Mouse (Mus musculus) thymus, postnatal 4 days (tissue): ENCODE measurements around the gene Oprm1.

Experiments used
- DNase-seq: peaks from one replicate; pipeline ENCODE4 v3.0.0; 2021

Gene Oprm1

DNA sequence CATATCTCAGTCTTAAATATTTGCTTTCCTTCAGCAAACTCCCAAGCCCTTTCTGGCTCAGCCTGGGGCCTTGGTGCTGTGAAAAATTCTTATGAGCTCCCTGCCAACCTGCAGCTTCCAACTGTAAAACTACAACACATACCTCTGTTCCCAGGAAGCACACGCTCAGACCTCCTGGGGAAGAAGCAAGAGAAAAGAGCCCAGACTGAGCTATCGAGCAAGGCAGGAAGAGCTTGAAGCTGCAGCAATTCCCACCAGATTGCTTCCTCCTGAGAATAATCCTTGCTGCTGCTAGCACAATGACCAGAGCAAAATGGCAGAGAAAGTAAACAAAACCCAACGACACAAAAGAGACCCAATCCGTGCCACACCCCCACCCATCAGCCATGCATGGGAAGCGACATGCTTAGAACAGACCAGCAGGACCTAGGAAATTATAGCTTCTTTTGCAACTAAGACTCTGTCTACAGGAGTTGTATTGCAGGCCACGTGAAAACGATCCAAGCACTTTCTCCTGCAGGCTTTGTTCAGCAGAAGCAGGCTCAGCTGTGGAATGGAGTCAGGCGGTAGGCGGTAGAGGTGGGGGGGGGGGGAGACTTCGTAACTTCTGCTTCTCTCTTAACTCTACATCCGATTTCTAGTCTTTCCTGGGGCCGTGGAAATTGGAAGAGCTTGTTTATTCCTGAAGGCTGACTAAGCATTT, 294.2 kb downstream of the Oprm1 start, which contains the start of gene Ipcef1:
Gene Ipcef1, minus strand, starts transcription at position 164 of the 703 bp plus-strand sequence.
- DNase-seq, result no peak

DNA sequence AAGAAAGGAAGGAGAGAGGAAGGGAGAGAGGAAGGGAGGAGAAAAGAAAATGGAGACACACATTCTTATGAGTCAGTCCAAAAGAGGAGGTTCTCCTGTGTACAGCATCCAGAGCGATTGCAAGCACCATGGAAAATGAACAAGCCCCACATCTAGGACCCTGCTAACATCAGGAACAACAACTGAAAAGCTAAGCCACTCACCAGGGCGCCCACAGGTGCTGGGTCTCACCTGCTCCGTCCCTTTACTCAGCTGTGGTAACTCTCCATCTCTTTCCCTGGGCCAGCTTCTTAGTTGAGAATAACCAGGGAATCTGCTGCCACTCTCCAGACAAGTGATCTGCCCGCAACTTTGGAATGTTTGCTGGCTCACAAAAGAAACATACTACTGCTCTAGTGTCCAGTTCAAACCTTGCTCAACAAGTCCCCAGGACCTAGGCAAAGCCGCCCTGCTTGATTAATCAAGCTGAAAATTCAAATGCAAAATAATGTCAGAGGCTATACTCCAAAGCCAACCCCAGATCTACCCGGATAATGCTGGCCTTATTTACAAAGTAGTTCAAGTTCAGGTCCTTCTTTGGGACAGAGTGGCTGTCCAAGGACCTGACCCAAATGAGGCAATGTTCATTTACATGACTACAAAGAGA, 296.4 kb downstream of the Oprm1 start:
- no peak for DNase-seq

DNA sequence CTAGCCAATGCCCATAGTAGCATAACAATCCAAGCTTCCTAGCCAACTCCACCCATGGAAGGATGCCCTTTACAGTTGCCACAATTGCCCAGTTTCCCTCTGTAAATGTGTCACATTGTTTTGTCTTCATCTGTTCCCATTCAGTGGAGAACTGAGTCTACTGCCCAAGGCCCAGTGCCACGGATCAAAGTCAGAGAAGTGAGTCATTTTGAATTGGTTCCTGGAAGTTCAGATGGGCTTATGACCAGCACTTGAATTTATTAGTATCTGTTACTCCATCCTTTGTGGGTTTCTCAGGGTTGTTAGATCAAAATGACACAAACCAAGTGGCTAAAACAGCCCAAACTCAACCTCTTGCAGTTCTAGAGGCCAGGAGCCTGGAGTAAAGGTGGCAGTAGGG, 299.2 kb downstream of the Oprm1 start:
- DNase-seq, result no peak

DNA sequence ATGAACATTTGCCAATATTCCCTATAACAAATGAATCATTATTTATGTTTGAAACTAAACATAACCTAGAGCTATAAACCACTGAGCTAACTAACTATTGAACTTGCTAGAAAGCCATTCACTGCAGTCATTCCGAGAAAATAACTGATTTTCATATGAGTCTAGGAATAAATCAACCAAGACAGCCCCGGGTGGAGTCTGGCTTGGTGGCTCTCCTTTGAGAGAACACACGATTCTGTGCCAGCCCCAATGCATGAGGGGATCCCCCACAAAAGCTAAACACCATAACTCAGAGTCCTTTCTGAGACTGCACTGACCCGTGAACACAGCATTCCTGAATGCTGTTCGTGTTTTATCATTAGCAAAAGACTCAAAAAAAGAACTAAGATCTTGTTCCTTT, 302.0 kb downstream of the Oprm1 start:
- DNase-seq, result no peak

DNA sequence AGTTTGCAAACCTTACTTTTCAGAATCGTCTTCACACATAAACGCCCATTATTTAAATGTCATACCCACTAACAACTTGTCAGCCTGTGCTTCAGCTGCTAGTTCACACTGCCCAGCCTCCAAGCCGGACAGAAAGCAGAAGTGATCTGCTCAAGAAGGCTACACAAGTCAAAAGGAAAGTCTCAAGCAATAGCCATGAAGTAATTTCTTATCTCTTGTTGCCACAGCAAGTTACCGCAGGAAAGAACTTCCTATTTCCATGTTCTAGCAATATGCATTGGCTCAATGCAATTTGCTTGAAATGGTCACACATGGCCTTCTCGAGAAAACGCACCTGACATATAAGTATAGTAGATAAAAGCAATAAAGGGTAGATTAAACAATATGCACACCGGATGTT, 304.7 kb downstream of the Oprm1 start:
- no peak for DNase-seq

DNA sequence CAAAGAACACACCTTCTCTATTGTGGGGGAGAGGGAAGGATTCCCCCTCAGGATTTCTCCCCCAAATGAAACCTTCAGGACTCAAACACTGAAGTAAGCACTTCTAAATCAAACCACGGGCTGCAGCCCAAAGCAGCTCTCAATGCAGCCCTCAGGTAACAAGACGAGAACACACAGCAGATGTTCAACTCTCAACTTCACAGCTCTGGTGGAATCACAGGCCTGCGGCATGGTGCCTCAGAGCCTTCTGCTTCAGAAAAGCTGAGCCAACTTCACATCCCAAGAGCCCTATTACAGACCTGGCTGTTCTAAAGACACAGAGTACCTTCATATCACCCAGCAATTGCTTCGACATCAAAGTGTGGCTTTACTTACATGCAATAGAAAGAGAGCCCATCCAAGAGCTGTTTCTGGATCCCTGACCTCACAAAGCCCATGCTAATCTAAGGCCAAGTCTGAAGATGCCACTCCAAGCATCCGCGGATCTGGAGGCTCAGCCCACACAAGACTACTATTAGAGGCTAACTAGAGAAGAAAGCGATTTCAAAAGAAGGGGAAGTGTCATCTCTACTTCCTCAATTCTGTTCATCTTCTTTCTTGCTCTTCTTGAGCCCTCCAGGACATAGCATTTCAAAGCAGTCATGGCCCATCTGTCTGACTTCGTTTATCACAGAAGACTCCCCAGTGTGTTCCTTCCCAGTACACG, 305.6 kb downstream of the Oprm1 start:
- no peak for DNase-seq

DNA sequence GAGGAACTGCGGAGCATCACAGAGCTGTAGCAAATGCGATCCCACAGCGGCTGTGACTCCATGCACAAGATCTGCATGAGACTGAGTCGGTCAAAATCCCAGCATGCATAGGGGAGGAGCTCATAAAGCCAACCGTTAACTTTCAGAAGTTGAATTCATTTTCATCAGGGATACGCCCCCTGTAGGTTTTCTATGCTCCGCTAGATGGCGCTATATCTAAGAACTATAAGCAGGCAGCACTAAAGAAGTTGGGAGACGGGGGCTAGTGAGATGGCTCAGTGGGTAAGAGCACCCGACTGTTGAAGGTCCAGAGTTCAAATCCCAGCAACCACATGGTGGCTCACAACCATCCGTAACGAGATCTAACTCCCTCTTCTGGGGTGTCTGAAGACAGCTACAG, 310.3 kb downstream of the Oprm1 start:
- DNase-seq, result peak; percentile 24

DNA sequence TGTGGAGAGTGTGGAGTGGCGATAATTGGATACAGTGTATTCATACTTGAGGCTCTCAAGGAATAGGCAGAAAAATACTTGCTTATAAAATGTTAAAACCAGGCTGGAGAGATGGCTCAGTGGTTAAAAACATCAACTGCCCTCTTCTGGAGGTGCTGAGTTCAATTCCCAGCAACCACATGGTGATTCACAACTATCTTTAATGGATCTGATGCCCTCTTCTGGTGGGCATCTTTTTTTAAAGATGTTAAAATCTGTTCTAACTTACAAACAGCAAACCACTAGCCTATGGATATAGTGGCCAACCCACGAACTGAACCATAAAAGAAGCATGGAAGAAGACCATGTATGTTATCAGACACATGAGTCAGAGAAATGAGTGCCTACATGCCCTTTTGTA, 310.8 kb downstream of the Oprm1 start:
- DNase-seq, result no peak

DNA sequence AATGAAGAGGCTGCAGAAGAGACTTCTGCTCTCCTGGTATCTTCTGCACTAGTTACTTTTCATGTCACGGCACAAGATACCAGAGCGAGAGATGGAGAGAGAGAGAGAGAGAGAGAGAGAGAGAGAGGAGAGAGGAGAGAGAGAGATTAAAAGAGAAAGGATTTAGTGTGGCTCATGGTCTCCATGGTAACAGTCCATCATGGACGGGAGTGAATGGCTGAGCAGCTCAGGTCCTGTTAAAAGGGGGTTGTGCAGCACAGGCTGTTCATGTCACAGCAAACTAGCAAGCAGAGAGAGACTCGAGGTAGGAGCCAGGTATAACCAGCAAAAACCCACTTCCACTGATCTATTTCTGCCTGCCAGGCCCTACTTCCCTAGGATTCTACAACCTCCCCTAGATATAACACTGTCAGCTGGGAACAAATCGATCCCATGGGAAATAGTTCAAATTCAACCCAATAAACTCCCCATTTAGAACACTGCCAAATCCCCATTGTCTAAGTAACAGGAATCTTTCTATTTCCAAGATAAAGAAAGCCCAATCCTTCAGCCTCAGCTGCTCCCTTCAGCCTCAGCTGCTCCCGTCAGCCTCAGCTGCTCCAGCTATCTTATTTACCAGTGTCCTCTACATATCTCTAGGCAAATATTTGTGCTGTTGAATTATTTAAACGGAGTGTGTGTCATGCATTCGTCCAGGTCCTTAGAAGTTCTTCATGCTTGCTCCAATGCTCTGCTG, 312.0 kb downstream of the Oprm1 start:
- DNase-seq, result no peak

DNA sequence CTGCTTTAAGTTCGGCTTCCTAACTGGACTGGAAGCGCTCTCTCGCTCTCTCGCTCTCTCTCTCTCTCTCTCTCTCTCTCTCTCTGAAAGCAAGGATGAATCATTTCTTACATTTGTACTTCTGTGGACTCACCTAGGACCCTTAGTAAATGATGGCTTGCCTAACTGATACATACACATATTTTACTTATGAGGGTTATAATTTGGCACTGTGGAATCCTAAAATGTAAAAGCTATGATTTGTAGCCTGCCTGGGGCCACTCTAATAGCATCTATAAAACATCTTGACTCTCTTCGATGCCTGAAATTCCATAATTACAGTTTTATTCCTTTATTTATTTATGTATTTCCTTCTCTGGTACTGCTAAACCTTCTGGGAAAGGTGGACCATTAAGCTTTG, 312.6 kb downstream of the Oprm1 start:
- DNase-seq, result no peak

DNA sequence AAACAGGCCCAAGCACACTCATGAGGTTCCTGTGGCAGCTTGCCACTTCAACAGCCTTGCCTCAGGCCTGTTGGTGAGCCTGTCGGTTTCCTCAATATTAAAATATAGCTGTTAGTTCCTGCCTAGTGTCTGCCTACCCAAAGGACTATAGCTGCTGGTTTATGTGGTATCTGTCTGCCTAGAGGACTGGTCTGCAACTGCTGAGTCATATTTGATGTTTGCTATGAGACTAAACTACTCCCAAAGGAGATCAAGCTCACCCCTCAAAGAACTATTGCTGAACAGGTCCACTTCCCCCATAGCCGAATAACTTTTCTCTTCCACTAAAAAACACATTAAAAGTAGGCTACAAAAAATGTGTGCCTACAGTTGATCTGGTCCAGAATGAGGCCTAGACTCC, 315.9 kb downstream of the Oprm1 start:
- DNase-seq, result no peak

DNA sequence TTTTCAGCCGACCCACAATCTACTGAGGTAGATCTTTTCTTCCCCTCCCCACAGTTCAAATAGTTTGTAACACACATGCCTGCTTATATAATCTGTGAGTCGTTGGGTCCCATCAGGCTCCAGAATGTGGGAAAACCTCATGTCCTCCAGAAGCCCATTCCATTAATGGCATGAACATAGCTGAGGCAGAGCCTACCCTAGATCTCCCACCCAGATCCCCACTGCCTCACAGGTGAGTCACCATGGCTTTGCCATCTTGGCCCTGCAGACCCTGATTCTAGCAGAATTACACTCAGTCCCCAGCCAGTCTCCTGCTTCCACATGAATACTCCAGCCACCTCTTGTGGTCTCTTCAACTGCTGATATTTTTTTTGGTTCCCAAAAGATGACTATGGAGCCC, 317.4 kb downstream of the Oprm1 start:
- no peak for DNase-seq

DNA sequence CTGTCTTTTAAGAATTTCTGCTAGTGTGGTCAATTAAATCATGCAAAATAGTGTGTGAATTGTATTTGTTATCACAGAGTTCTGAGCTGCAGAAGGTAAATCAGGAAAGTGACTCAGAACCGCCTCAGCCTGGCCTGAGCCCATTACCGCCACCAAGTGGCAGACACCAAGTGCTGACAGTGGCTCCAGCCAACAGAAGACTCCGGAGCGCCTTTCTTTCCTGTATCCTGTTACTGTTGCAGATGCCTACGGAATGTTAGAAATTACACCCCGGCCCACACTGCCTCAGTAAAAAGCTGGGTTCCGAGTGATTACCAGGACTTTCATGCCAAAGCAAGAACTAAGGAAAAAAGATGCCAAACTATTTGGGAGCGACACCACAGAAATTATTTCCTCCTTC, 317.9 kb downstream of the Oprm1 start:
- peak; percentile 78 for DNase-seq

DNA sequence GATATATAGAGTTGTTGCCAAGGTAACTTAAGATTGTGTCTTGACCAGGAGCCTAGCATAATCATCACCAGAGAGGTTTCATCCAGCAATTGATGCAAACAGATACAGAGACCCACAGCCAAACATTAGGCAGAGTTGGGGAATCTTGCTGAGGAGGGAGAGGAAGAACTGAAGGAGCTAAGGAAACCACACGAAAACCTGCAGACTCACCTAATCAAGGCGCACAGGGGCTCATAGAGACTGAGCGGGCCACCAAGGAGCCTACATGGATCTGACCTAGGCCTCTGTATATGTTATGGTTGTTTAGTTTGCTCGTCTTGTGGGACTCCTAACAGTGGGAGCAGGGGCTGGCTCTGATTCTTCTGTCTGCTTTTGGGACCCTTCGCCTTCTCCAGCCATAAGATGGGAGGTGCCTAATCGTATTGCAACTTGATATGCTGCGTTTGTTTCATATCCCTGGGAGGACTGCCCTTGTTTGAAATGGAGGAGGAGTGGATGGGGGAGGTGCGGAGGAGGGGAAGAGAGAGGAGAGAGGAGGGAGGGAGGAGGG, 318.4 kb downstream of the Oprm1 start:
- no peak for DNase-seq

DNA sequence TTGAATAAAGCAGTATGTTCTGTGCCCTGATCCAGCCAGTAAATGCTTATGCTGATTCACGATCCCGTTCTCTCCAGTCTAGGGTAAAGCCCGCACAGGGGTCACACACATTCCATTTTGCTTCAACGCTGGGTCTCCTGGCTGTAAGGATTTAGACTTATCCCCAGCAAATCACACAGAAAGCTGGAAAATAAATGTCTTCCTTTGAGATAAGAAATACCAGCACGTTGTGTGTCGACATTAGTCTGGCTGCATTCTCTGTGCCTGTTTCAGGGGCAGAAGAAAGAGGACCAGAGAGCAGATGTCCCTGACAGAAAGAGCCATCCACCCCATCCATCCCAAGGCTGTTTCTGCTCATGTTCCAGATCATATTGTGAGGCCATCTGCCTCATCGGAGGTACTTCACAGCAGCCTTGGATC, 319.1 kb downstream of the Oprm1 start:
- DNase-seq, result no peak

DNA sequence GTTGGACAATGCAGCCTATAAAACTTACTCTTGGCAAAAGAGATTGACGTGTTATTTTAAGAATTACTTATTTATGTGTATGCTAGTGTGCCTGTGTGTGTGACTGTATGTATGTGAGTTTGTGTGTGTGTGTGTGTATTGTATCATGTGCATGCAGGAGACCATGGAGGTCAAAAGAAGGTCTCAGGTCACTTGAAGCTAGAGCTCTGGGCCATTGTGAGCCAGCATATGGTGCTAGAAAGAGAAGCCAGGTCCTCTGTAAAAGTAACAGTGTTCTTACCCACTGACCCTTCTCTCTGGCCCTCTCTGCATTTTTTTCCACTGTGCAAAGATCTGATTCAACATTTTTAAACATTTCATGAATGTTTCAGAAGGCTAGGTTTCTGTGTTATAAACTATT, 319.7 kb downstream of the Oprm1 start:
- no peak for DNase-seq
